Comparison of ENCODE assay signal across 8 mouse cellular contexts in the genomic region with DNA sequence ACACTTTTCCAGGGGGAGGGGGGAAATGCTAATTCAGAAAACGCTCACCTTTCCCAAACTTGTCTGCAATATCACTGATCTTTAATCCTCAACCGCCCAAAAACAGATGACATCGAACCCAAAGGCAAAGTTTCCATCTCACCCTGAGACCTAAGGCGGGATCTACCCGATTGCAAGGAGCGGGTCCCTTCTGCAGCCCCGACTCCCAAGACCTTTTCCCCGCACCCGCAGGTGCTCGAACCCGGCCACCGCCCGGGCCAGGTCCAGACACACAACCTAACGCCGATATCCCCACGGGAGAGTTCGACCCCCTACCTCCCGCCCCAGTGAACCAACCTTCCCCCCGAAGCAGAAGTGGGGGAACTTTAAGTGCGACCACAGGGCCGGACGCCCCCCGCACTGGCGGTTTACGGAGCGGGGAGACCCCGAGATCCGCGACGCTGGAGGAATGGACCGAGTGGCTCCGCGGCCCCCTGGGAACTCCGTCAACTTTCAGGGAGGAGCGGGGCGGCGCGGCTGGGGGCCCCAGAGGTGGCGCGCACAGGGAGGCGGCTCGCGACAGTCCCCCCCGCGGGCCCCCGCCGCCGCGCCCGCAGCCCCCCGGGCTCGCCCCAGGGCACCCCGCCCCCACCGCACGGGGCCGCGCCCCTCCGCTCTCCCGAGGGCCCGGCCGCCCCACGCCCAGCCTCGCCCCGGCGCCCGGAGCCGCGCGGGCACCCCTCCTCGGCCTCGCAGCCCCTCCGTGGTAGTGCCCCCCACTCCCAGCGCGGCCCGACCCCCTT. TPM values are rescaled to one million over a fixed set of nuclear protein-coding genes. Genes with fewer than 3 reads are reported as not detected.
DNase-seq lines count a peak whose midpoint lies in the region; ATAC-seq and TF ChIP-seq lines count a peak whose summit lies in the region.

No protein-coding gene starts in this region.

- H3K4me3 ChIP-seq in bone marrow, adult 2 months (replicated peaks; ENCODE audit: control insufficient read depth, low read depth, low read length), result peak overlapping the region; percentile 72
- peak overlapping the region; percentile 83 for H3K4me3 ChIP-seq in forebrain, embryonic 14.5 days (ENCODE audit: low read depth, low read length)
- H3K4me3 ChIP-seq in hindbrain, embryonic 14.5 days (replicated peaks; ENCODE audit: low read length), result peak overlapping the region; percentile 90
- H3K4me3 ChIP-seq in liver, embryonic 12.5 days, result peak overlapping the region; percentile 89
- peak overlapping the region; percentile 77 for H3K4me3 ChIP-seq in neural tube, embryonic 15.5 days (replicated peaks)

- WGBS in bone marrow, adult 2 months, result 1% methylated on average over 65 of the region's 75 CpGs
- under 1% methylated on average over 57 of the region's 75 CpGs for WGBS in forebrain, embryonic 14.5 days
- 2% methylated on average over 56 of the region's 75 CpGs for WGBS in hindbrain, embryonic 14.5 days
- WGBS in liver, embryonic 12.5 days (ENCODE audit: insufficient replicate concordance), result under 1% methylated on average over 45 of the region's 75 CpGs
- WGBS in neural tube, embryonic 15.5 days, result 0% methylated on average over 35 of the region's 75 CpGs

- no peaks in the 10 kb centered on the region for H3K27me3 ChIP-seq in forebrain, embryonic 14.5 days (replicated peaks; ENCODE audit: control insufficient read depth, insufficient read depth, low read length)
- H3K27me3 ChIP-seq in hindbrain, embryonic 14.5 days (ENCODE audit: control insufficient read depth, insufficient read depth, low read length), result no peaks in the 10 kb centered on the region
- H3K27me3 ChIP-seq in liver, embryonic 12.5 days (replicated peaks), result no peaks in the 10 kb centered on the region
- H3K27me3 ChIP-seq in neural tube, embryonic 15.5 days (replicated peaks), result no peaks in the 10 kb centered on the region

- peak; percentile 14 for DNase-seq in right cerebral cortex, adult 18-20 months
- DNase-seq in right cerebral cortex, adult 2 months (ENCODE audit: low spot score in 2 of 2), result no peak
- DNase-seq in forebrain, embryonic 14.5 days (ENCODE audit: low spot score), result peak; percentile 41
- DNase-seq in hindbrain, embryonic 14.5 days (ENCODE audit: low spot score), result peak; percentile 25

- ATAC-seq in forebrain, embryonic 14.5 days, result peak; percentile 78
- peak; percentile 81 for ATAC-seq in hindbrain, embryonic 14.5 days (ENCODE audit: low FRiP score)
- ATAC-seq in liver, embryonic 12.5 days, result peak; percentile 68
- ATAC-seq in neural tube, embryonic 15.5 days (ENCODE audit: low FRiP score), result peak; percentile 72
- ATAC-seq in megakaryocyte progenitor cell, adult 5-6 weeks (replicated peaks; ENCODE audit: poor library complexity), result no peak

- no peaks in the 10 kb centered on the region; the same call in 1 of the 2 replicates for H3K4me1 ChIP-seq in bone marrow, adult 2 months (ENCODE audit: control insufficient read depth, insufficient read depth, low read length)
- H3K4me1 ChIP-seq in forebrain, embryonic 14.5 days (ENCODE audit: control insufficient read depth, insufficient read depth, low read length), result peaks cover 3% of the 10 kb centered on the region
- H3K4me1 ChIP-seq in hindbrain, embryonic 14.5 days (replicated peaks; ENCODE audit: control insufficient read depth, insufficient read depth, low read length), result peaks cover 17% of the 10 kb centered on the region
- peaks cover 45% of the 10 kb centered on the region for H3K4me1 ChIP-seq in liver, embryonic 12.5 days
- peaks cover 21% of the 10 kb centered on the region for H3K4me1 ChIP-seq in neural tube, embryonic 15.5 days

- no peak for TF ChIP-seq POLR2A in bone marrow, adult 2 months (IDR thresholded peaks at IDR 0.05; ENCODE audit: borderline replicate concordance, control insufficient read depth, low read depth, low read length)

- H3K9me3 ChIP-seq in forebrain, embryonic 14.5 days (replicated peaks; ENCODE audit: control insufficient read depth, low read length), result no peaks in the 10 kb centered on the region
- H3K9me3 ChIP-seq in hindbrain, embryonic 14.5 days (ENCODE audit: control insufficient read depth, low read length), result no peaks in the 10 kb centered on the region
- no peaks in the 10 kb centered on the region for H3K9me3 ChIP-seq in liver, embryonic 12.5 days (replicated peaks)
- H3K9me3 ChIP-seq in neural tube, embryonic 15.5 days (replicated peaks), result no peaks in the 10 kb centered on the region

- H3K9ac ChIP-seq in forebrain, embryonic 14.5 days (ENCODE audit: low read length), result peak overlapping the region; percentile 96
- H3K9ac ChIP-seq in hindbrain, embryonic 14.5 days, result peak overlapping the region; percentile 100
- peak overlapping the region; percentile 97 for H3K9ac ChIP-seq in liver, embryonic 12.5 days
- peak overlapping the region; percentile 96 for H3K9ac ChIP-seq in neural tube, embryonic 15.5 days (replicated peaks)

- no peaks in the 10 kb centered on the region for H3K36me3 ChIP-seq in forebrain, embryonic 14.5 days (ENCODE audit: control insufficient read depth, insufficient read depth, low read length)
- H3K36me3 ChIP-seq in hindbrain, embryonic 14.5 days (replicated peaks; ENCODE audit: control insufficient read depth, insufficient read depth), result no peaks in the 10 kb centered on the region
- H3K36me3 ChIP-seq in liver, embryonic 12.5 days, result no peaks in the 10 kb centered on the region; the same call in 1 of the 2 replicates
- no peaks in the 10 kb centered on the region for H3K36me3 ChIP-seq in neural tube, embryonic 15.5 days

- no peak for TF ChIP-seq CTCF in bone marrow, adult 2 months (IDR thresholded peaks at IDR 0.05; ENCODE audit: control insufficient read depth, insufficient read depth, low read length)

- peak overlapping the region; percentile 96 for H3K4me2 ChIP-seq in forebrain, embryonic 14.5 days (ENCODE audit: low read length)
- peak overlapping the region; percentile 100 for H3K4me2 ChIP-seq in hindbrain, embryonic 14.5 days (replicated peaks)
- H3K4me2 ChIP-seq in liver, embryonic 12.5 days, result peak overlapping the region; percentile 99
- H3K4me2 ChIP-seq in neural tube, embryonic 15.5 days, result peak overlapping the region; percentile 97

- peak overlapping the region; percentile 97 for H3K27ac ChIP-seq in bone marrow, adult 2 months (ENCODE audit: control insufficient read depth, insufficient read depth, low read depth, low read length, poor library complexity)
- H3K27ac ChIP-seq in forebrain, embryonic 14.5 days (ENCODE audit: low read depth, low read length), result peak overlapping the region; percentile 99
- peak overlapping the region; percentile 100 for H3K27ac ChIP-seq in hindbrain, embryonic 14.5 days
- H3K27ac ChIP-seq in liver, embryonic 12.5 days, result peak overlapping the region; percentile 95
- H3K27ac ChIP-seq in neural tube, embryonic 15.5 days (replicated peaks), result peak overlapping the region; percentile 100

RNA-seq across cellular contexts. Expression of a gene that starts 0.6 kb away (rescaled TPM):
- polyA plus RNA-seq in bone marrow, adult 2 months (2011; ENCODE audit: insufficient read depth, insufficient read length, low replicate concordance, missing spikeins), result 8.4 and 17.2 TPM in 2 replicates
- 27.9 and 39.4 TPM in 2 replicates for polyA plus RNA-seq in forebrain, embryonic 14.5 days (2014; fragmentation: Nextera tagmentation; extraction: Ambion mirVana)
- polyA plus RNA-seq in hindbrain, embryonic 14.5 days (2014; fragmentation: Nextera tagmentation; extraction: Ambion mirVana), result 44.9 and 48.2 TPM in 2 replicates
- polyA plus RNA-seq in liver, embryonic 12.5 days (2016; fragmentation: Nextera tagmentation; extraction: Ambion mirVana), result 15.0 and 16.6 TPM in 2 replicates
- 29.6 and 30.1 TPM in 2 replicates for polyA plus RNA-seq in neural tube, embryonic 15.5 days (2015; fragmentation: Nextera tagmentation; extraction: Ambion mirVana)
- total RNA-seq in megakaryocyte progenitor cell, adult 5-6 weeks (2015), result 36.4 and 43.9 TPM in 2 replicates
- 15.0 and 18.4 TPM in 2 replicates for total RNA-seq in megakaryocyte progenitor cell, adult 5-6 weeks (2017)

Comparison
In these comparisons a context has a peak if more than half of its experiments do, and no peak if none do; other contexts are left out.
1. DNase-seq: peak in right cerebral cortex, adult 18-20 months (single experiment), forebrain, embryonic 14.5 days (single experiment) and hindbrain, embryonic 14.5 days (single experiment); none in right cerebral cortex, adult 2 months (0 of 2).
2. Peak in every context shown above with its lines, with median percentiles within 50 percentile points of each other: H3K27ac ChIP-seq, H3K4me3 ChIP-seq, H3K4me2 ChIP-seq and H3K9ac ChIP-seq.